Mouse (Mus musculus) CH12.LX (cell line): ENCODE measurements around the gene Alox12b.

ENCODE experiments used
- CTCF ChIP-seq, 2 experiments: IDR thresholded peaks in 1 of 2; conservative IDR thresholded peaks in 1 of 2; 2 replicates each; pipeline ENCODE4 v1.5.1; 2011 to 2012; ENCODE audit warnings: low read depth in 2 of 2, low read length in 2 of 2, improper control_type of control experiment in 1 of 2, inconsistent platforms in 1 of 2, mild to moderate bottlenecking in 1 of 2, moderate library complexity in 1 of 2
- E2F4 ChIP-seq: IDR thresholded peaks from 2 replicates; pipeline ENCODE4 v1.6.1; 2011; ENCODE audit warnings: low read depth, low read length, improper control_type of control experiment; ENCODE audit not compliant: insufficient replicate concordance
- MAFK ChIP-seq: IDR thresholded peaks from 2 replicates; pipeline ENCODE4 v1.6.1; 2011; ENCODE audit warnings: low read length, improper control_type of control experiment; ENCODE audit not compliant: insufficient replicate concordance

GRCm38 (mm10) chr11:69185936-69186335, 29.1 kb downstream of the Alox12b start:
- TF ChIP-seq MAFK (no peak), E2F4 (no peak), CTCF (conservative IDR thresholded peaks at IDR 0.05 in 1 of 2, IDR thresholded peaks at IDR 0.05 in 1 of 2; ENCODE audit: low read depth in 2 of 2, low read length in 2 of 2) (no peak)
